ENCODE assay signal across 9 mouse cellular contexts in the genomic region with DNA sequence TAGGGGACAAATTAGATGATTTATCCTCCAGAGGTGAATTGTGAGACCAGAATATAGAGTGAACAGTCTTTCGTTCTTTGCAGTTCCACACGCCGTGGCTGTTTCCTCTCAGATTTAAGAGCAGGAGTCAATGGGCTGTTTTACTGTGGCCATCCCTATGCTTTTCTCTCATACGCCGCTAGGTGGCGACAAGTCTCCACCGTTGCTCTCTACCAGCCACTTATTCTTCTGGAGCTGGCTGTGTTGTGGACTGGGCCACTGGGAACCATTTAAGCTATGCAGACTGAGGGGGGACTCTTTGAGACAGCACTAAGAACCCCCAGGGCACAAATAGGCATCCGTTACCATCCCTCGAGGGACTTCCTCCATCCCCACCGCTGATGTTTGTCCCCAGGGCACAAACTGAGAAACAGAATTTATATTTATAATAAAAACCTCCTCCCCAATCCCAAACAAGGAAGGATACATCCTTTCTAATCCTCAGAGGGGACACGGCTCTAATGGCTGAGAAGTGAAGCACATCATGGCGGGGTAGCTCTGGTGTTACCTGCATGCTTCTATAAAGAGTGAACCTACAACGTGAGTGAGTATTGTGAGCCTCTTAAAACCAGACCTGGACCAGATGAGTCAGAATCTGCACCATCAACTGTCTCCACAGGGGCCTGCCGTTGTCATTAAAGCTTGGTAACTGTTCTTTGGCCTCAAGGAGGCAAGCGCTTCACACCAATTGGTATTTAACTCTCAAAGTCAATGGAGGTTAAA. TPM values are rescaled to one million over a fixed set of nuclear protein-coding genes. Genes with fewer than 3 reads are reported as not detected.
DNase-seq lines count a peak whose midpoint lies in the region; ATAC-seq lines count a peak whose summit lies in the region.
"Had no signal": no experiment of that assay in that cellular context is flagged by ENCODE, and none has a peak within 500 bp of the region (broad histone marks: within the 10 kb centered on the region; RNA-seq: fewer than 3 reads in every experiment).

No protein-coding gene starts in this region.

- no peak for ATAC-seq in liver, embryonic 12.5 days
- ATAC-seq in cerebellum, adult (ENCODE audit: insufficient number of reproducible peaks, low FRiP score, low TSS enrichment), result peak; percentile 50
- ATAC-seq in forebrain, embryonic 15.5 days (replicated peaks), result peak; percentile 82
- ATAC-seq in midbrain, embryonic 12.5 days (ENCODE audit: low FRiP score, low read depth), result peak; percentile 75

- no peaks in the 10 kb centered on the region for H3K36me3 ChIP-seq in liver, embryonic 12.5 days
- H3K36me3 ChIP-seq in forebrain, embryonic 15.5 days, result no peaks in the 10 kb centered on the region
- no peaks in the 10 kb centered on the region for H3K36me3 ChIP-seq in midbrain, embryonic 12.5 days
- H3K36me3 ChIP-seq in splenic B cell, adult 2 months (ENCODE audit: control insufficient read depth, insufficient read depth, low read length, poor library complexity, severe bottlenecking), result no peaks in the 10 kb centered on the region
- H3K36me3 ChIP-seq: embryonic facial prominence, embryonic 13.5 days had no signal

- no peak overlapping the region for H3K27ac ChIP-seq in liver, embryonic 12.5 days
- H3K27ac ChIP-seq in forebrain, embryonic 15.5 days (replicated peaks), result no peak overlapping the region
- no peak overlapping the region for H3K27ac ChIP-seq in midbrain, embryonic 12.5 days (replicated peaks)
- H3K27ac ChIP-seq: embryonic facial prominence, embryonic 13.5 days had no signal

- H3K9me3 ChIP-seq in liver, embryonic 12.5 days (replicated peaks), result no peaks in the 10 kb centered on the region
- H3K9me3 ChIP-seq in forebrain, embryonic 15.5 days, result no peaks in the 10 kb centered on the region
- H3K9me3 ChIP-seq in midbrain, embryonic 12.5 days, result no peaks in the 10 kb centered on the region
- H3K9me3 ChIP-seq: embryonic facial prominence, embryonic 13.5 days had no signal

- no peak overlapping the region for H3K9ac ChIP-seq in liver, embryonic 12.5 days
- H3K9ac ChIP-seq in forebrain, embryonic 15.5 days (replicated peaks), result no peak overlapping the region
- H3K9ac ChIP-seq in midbrain, embryonic 12.5 days (replicated peaks), result no peak overlapping the region
- H3K9ac ChIP-seq: embryonic facial prominence, embryonic 13.5 days had no signal

- no peaks in the 10 kb centered on the region for H3K4me1 ChIP-seq in liver, embryonic 12.5 days
- no peaks in the 10 kb centered on the region; the same call in 1 of the 2 replicates for H3K4me1 ChIP-seq in forebrain, embryonic 15.5 days
- H3K4me1 ChIP-seq in midbrain, embryonic 12.5 days, result no peaks in the 10 kb centered on the region
- H3K4me1 ChIP-seq: embryonic facial prominence, embryonic 13.5 days had no signal

- 0 out of 2 replicates have a peak, but pooled peaks cover 4% of the 10 kb centered on the region for H3K27me3 ChIP-seq in liver, embryonic 12.5 days (replicated peaks)
- H3K27me3 ChIP-seq in forebrain, embryonic 15.5 days, result no peaks in the 10 kb centered on the region
- H3K27me3 ChIP-seq in midbrain, embryonic 12.5 days, result peaks cover 5% of the 10 kb centered on the region
- H3K27me3 ChIP-seq in splenic B cell, adult 2 months (ENCODE audit: control insufficient read depth, insufficient read depth, low read length, poor library complexity, severe bottlenecking), result no peaks in the 10 kb centered on the region

- peak; percentile 50 for DNase-seq in liver
- DNase-seq in induced T-regulatory cell, adult 2 months (ENCODE audit: low read depth), result peak; percentile 61
- peak; percentile 63 to 65 for DNase-seq in left cerebral cortex, postnatal 10 days (ENCODE audit: extremely low spot score in 1 of 2, low spot score in 2 of 2)
- DNase-seq in splenic B cell, adult 2 months (ENCODE audit: low read depth, low spot score), result peak; percentile 56

- no peak overlapping the region for H3K4me2 ChIP-seq in liver, embryonic 12.5 days
- no peak overlapping the region for H3K4me2 ChIP-seq in forebrain, embryonic 15.5 days (replicated peaks)
- no peak overlapping the region for H3K4me2 ChIP-seq in midbrain, embryonic 12.5 days (replicated peaks)
- H3K4me2 ChIP-seq: embryonic facial prominence, embryonic 13.5 days had no signal

- H3K4me3 ChIP-seq in liver, embryonic 12.5 days, result no peak overlapping the region
- no peak overlapping the region for H3K4me3 ChIP-seq in forebrain, embryonic 15.5 days
- no peak overlapping the region for H3K4me3 ChIP-seq in midbrain, embryonic 12.5 days
- H3K4me3 ChIP-seq: embryonic facial prominence, embryonic 13.5 days had no signal

- WGBS in liver, embryonic 12.5 days (ENCODE audit: insufficient replicate concordance), result 33% methylated on average over 15 of the region's 15 CpGs
- WGBS in forebrain, embryonic 15.5 days, result 32% methylated on average over 15 of the region's 15 CpGs
- 34% methylated on average over 15 of the region's 15 CpGs for WGBS in midbrain, embryonic 12.5 days

- intact Hi-C loops in left cerebral cortex, postnatal 10 days (cut with DNase I), result loop anchor here (10.0 kb wide), 1 partner anchor 764 kb away; no protein-coding TSS in a partner anchor

RNA-seq across cellular contexts. Expression of gene Api5, which starts 33.0 kb away (rescaled TPM):
- polyA plus RNA-seq in liver, embryonic 12.5 days (2016; fragmentation: Nextera tagmentation; extraction: Ambion mirVana), result 131 and 133 TPM in 2 replicates
- polyA plus RNA-seq in forebrain, embryonic 15.5 days (2015; fragmentation: Nextera tagmentation; extraction: Ambion mirVana), result 130 and 134 TPM in 2 replicates
- total RNA-seq in left cerebral cortex, postnatal 10 days (2021), result 10 to 100 TPM; 43.7 to 44.7 TPM
- polyA plus RNA-seq in midbrain, embryonic 12.5 days (2016; fragmentation: Nextera tagmentation; extraction: Ambion mirVana), result 188 and 201 TPM in 2 replicates
